Mouse (Mus musculus) bone marrow, adult 2 months (tissue): ENCODE data around the gene Scrt2.

Experiments
- CTCF ChIP-seq: fragments of 200-500 bp; IDR thresholded peaks from 2 replicates; pipeline ENCODE4 v1.5.1; 2011; ENCODE audit warnings: low read length, control low read depth; ENCODE audit not compliant: control insufficient read depth, insufficient read depth
- POLR2A ChIP-seq: fragments of 200-500 bp; IDR thresholded peaks from 2 replicates; pipeline ENCODE4 v1.6.1; 2011; ENCODE audit warnings: low read depth, mild to moderate bottlenecking, control low read depth, low read length, borderline replicate concordance; ENCODE audit not compliant: control insufficient read depth

DNA sequence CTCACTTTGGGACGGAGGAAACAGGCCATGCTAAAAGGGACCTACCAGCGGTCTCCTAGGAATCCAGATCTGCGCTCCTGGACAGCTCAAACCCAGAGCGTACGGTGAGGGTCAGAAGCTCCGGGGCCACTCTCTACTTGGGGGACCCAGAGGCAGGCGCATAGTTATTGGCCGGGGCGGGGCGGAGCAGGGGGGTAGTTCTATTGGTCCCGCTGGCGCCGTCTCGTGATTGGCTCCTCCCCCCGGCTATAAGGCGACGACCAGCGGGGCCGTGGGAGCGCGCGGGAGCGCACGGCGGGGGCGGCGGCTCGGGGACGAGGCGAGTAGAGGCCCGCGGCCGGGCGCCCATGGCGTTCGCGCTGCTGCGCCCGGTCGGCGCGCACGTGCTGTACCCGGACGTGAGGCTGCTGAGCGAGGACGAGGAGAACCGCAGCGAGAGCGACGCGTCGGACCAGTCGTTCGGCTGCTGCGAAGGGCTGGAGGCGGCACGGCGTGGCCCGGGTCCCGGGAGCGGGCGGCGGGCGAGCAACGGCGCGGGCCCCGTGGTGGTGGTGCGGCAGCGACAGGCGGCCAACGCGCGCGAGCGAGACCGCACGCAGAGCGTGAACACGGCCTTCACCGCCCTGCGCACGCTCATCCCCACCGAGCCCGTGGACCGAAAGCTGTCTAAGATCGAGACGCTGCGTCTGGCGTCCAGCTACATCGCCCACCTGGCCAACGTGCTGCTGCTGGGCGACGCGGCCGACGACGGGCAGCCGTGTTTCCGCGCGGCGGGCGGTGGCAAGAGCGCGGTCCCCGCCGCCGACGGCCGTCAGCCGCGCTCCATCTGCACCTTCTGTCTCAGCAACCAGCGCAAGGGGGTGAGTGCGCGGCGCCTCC is 62.2 kb downstream of the Scrt2 start, which contains the start of gene Tcf15:
- TF ChIP-seq CTCF = no peak
- no peak for TF ChIP-seq POLR2A
